Mouse (Mus musculus): ENCODE results near the gene Alpl.

DNA sequence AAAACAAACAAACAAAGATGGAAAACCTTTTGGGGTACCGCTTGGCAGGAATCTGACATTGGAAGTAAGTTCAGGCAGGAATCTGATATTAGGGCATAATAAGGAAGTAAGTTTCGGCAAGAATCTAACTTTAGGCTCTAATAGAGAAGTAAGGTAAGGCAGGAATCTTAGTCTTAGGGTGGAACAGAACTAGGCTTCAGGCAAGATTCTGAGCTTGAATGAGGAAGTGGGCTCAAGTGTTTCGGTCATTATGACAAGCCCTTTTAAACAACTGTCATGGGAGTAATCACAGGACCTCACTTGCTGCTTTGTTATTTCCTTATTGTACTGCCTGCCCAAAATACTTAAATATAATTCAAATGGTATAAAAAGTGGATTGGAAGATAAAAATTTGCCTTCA is 22.2 kb upstream of the Alpl start:
- TF ChIP-seq RAD21 (IDR thresholded peaks at IDR 0.05; ENCODE audit: low read depth, low read length), result no peak
- no peak for TF ChIP-seq CHD2 (IDR thresholded peaks at IDR 0.05; ENCODE audit: low read length)
- TF ChIP-seq MAFK (IDR thresholded peaks at IDR 0.05; ENCODE audit: insufficient replicate concordance, low read length), result no peak
- no peak for TF ChIP-seq JUN (IDR thresholded peaks at IDR 0.05; ENCODE audit: insufficient read depth, low read depth, low read length)
- TF ChIP-seq CTCF (conservative IDR thresholded peaks at IDR 0.05 in 1 of 2, IDR thresholded peaks at IDR 0.05 in 1 of 2; ENCODE audit: low read depth in 2 of 2, low read length in 2 of 2), result no peak
- TF ChIP-seq NELFE (IDR thresholded peaks at IDR 0.05; ENCODE audit: low read depth, low read length), result no peak

Measured in CH12.LX (cell line).